Mouse (Mus musculus) ES-E14 (cell line): ENCODE data around the gene Syt6. TPM values are rescaled to one million over a fixed set of nuclear protein-coding genes. Genes with fewer than 3 reads are reported as not detected.

Experiments
- DNase-seq: peaks from one replicate; pipeline ENCODE4 v3.0.0-alpha.2; 2013; ENCODE audit warnings: low read depth, low spot score
- H3K27ac ChIP-seq: 2 replicates; pipeline ENCODE4 v1.5.1; 2012; ENCODE audit warnings: low read depth, mild to moderate bottlenecking, low read length, moderate library complexity, mixed read lengths; ENCODE audit not compliant: poor library complexity, insufficient read depth, severe bottlenecking
- H3K36me3 ChIP-seq: 2 replicates; pipeline ENCODE4 v1.6.1; 2012; ENCODE audit warnings: mild to moderate bottlenecking, low read length, moderate library complexity, mixed read lengths; ENCODE audit not compliant: control insufficient read depth, poor library complexity, insufficient read depth, severe bottlenecking
- H3K4me1 ChIP-seq, 2 experiments: fragments of 150-350 bp in 1 of 2; sonication (generic) in 1 of 2; 2 replicates each; pipeline ENCODE4 v1.6.1; 2012; ENCODE audit warnings: low read length in 2 of 2, mild to moderate bottlenecking in 1 of 2, mixed read lengths in 1 of 2; ENCODE audit not compliant: control insufficient read depth in 2 of 2, insufficient read depth in 2 of 2, poor library complexity in 1 of 2
- H3K4me3 ChIP-seq, 2 experiments: fragments of 150-350 bp in 1 of 2; sonication (generic) in 1 of 2; 2 replicates each; pipeline ENCODE4 v1.5.1; 2012; ENCODE audit warnings: low read length in 2 of 2, low read depth in 1 of 2, mild to moderate bottlenecking in 1 of 2, mixed read lengths in 1 of 2; ENCODE audit not compliant: insufficient read depth in 1 of 2, poor library complexity in 1 of 2, severe bottlenecking in 1 of 2
- H3K9ac ChIP-seq: 2 replicates; pipeline ENCODE4 v1.6.1; 2012; ENCODE audit warnings: low read depth, mild to moderate bottlenecking, low read length, mixed read lengths; ENCODE audit not compliant: poor library complexity, insufficient read depth, severe bottlenecking
- H3K9me3 ChIP-seq: fragments of 150-350 bp; sonication (generic); 2 replicates; pipeline ENCODE4 v1.6.1; 2012; ENCODE audit warnings: low read depth, mild to moderate bottlenecking, low read length; ENCODE audit not compliant: control insufficient read depth, insufficient read depth
- CHD2 ChIP-seq: IDR thresholded peaks from 2 replicates; pipeline ENCODE4 v1.6.1; 2014; ENCODE audit warnings: mild to moderate bottlenecking, low read depth, low read length, inconsistent platforms
- HCFC1 ChIP-seq: IDR thresholded peaks from 2 replicates; pipeline ENCODE4 v1.6.1; 2012; ENCODE audit warnings: low read length, inconsistent platforms, borderline replicate concordance; ENCODE audit not compliant: insufficient read depth
- MAFK ChIP-seq: IDR thresholded peaks from 2 replicates; pipeline ENCODE4 v1.6.1; 2014; ENCODE audit warnings: mild to moderate bottlenecking, low read depth, low read length, inconsistent platforms; ENCODE audit not compliant: insufficient read depth
- ZC3H11A ChIP-seq: IDR thresholded peaks from 2 replicates; pipeline ENCODE4 v1.6.1; 2012; ENCODE audit warnings: low read depth, mild to moderate bottlenecking, inconsistent platforms, low read length, borderline replicate concordance
- ZNF384 ChIP-seq: IDR thresholded peaks from 2 replicates; pipeline ENCODE4 v1.6.1; 2012; ENCODE audit warnings: low read depth, low read length, inconsistent platforms
- in situ Hi-C, 2 experiments: fragments of 600-800 bp; cut with MboI; formaldehyde crosslinking; loops; one replicate each; pipeline ENCODE4 v1.15.1; 2025; ENCODE audit warnings: low sequenced_read_pairs in 2 of 2, inconsistent platforms in 1 of 2; ENCODE audit not compliant: unreplicated experiment in 2 of 2
- total RNA-seq: library from RNA; depleted of rRNA; stranded (reverse); fragments of 300-350 nt; gene quantifications from 2 replicates; pipeline ENCODE4 v1.2.3, GENCODE M21; 2012; rRNA removed

The Syt6 gene
- total RNA-seq, 1 experiment: 0.22 TPM

DNA sequence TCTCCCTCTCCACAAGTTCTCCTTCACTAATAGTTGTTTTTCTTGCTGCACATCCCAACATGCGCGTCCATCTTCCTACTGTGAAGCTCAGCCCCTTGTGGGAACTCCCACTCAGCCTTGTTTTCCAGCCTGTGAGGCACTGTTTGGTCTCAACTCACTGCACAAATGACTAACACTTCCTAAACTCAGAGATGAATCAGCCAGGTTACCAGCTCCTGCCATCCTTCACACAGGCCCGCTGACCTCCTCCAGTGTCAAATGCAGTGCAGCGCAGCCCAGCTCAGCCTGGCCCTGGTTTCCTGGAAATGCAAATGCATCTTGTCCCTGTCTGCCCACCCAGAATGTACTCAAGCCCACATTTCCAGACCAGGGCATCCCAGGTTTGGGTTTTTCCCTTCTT, 107.4 kb downstream of the Syt6 start:
- peaks cover 5 to 17% of the 10 kb centered on the region in 2 experiments for H3K4me1 ChIP-seq
- no peak overlapping the region for H3K9ac ChIP-seq
- H3K9me3 ChIP-seq: no peaks in the 10 kb centered on the region
- H3K36me3 ChIP-seq: no peaks in the 10 kb centered on the region
- H3K27ac ChIP-seq: no peak overlapping the region
- no peak for DNase-seq
- TF ChIP-seq HCFC1 (no peak), MAFK (no peak)
- in situ Hi-C loops: no loop called here
- no peak overlapping the region for H3K4me3 ChIP-seq

- no peak for TF ChIP-seq CHD2
- no peak for TF ChIP-seq ZC3H11A
- no peak overlapping the region for H3K9ac ChIP-seq
- H3K9me3 ChIP-seq: no peaks in the 10 kb centered on the region
- no peak for DNase-seq
- in situ Hi-C loops: no loop called here
- peak overlapping the region in 1 of 2 experiments; percentile 27; a peak in 3 of 4 replicates for H3K4me3 ChIP-seq
- no peaks in the 10 kb centered on the region for H3K36me3 ChIP-seq
- H3K4me1 ChIP-seq: peaks cover 5 to 17% of the 10 kb centered on the region in 2 experiments
- H3K27ac ChIP-seq: peak overlapping the region; percentile 27; the same call in 1 of the 2 replicates
Observed at GRCm38 (mm10) chr3:103683234-103683965, 108.4 kb downstream of the Syt6 start.

DNA sequence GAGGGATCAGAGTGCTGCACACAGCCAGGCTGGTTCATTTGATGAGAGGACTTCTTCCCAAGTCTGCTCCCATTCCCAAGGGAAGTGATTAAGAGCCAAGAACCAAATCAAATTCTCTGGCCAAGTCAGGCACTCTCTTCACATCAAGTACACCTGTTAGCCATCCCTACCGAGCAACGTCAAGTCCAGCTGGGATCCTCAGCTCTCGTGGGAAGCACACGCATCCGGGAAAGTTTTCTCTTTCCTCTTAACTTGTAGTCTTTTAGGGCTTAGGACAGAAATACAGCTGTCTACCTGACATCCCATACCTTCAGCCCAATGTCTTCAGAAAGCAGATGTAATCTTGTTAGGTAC, 108.9 kb downstream of the Syt6 start:
- Histone ChIP-seq H3K9ac (no peak overlapping the region), H3K4me1 (peaks cover 5 to 17% of the 10 kb centered on the region in 2 experiments), H3K9me3 (no peaks in the 10 kb centered on the region), H3K4me3 (peak overlapping the region in 1 of 2 experiments; percentile 27; a peak in 1 of 4 replicates), H3K27ac (no peak overlapping the region; the same call in 1 of the 2 replicates), H3K36me3 (no peaks in the 10 kb centered on the region)
- in situ Hi-C loops: no loop called here
- TF ChIP-seq ZNF384: no peak
- no peak for TF ChIP-seq MAFK
- no peak for TF ChIP-seq HCFC1
- no peak for TF ChIP-seq CHD2
- no peak for TF ChIP-seq ZC3H11A
- no peak for DNase-seq

GRCm38 (mm10) chr3:103689043-103689442, 114.0 kb downstream of the Syt6 start:
- DNase-seq: no peak
- H3K4me3 ChIP-seq: no peak overlapping the region
- in situ Hi-C loops: no loop called here
- TF ChIP-seq MAFK (no peak), CHD2 (no peak), ZNF384 (no peak), HCFC1 (no peak), ZC3H11A (no peak)
- H3K27ac ChIP-seq: no peak overlapping the region
- H3K9ac ChIP-seq: no peak overlapping the region
- peaks cover 1 to 2% of the 10 kb centered on the region in 2 experiments; a peak in 1 of 4 replicates for H3K4me1 ChIP-seq
- H3K9me3 ChIP-seq: no peaks in the 10 kb centered on the region
- no peaks in the 10 kb centered on the region for H3K36me3 ChIP-seq

- Histone ChIP-seq H3K9me3 (no peaks in the 10 kb centered on the region), H3K4me3 (no peak overlapping the region), H3K9ac (no peak overlapping the region), H3K36me3 (no peaks in the 10 kb centered on the region), H3K27ac (no peak overlapping the region), H3K4me1 (no peaks in the 10 kb centered on the region; a peak in 1 of 4 replicates)
- in situ Hi-C loops: no loop called here
- TF ChIP-seq HCFC1 (no peak), MAFK (no peak), CHD2 (no peak), ZC3H11A (no peak), ZNF384 (no peak)
- no peak for DNase-seq
Observed at GRCm38 (mm10) chr3:103690506-103690905, 115.5 kb downstream of the Syt6 start.

Other genes with a start within 250 kb of the Syt6 start
- 0.18 TPM in 1 of 2 replicates, not detected in the other for gene Atg4a-ps, start 70.8 kb downstream of the Syt6 start, total RNA-seq
- 0.79 and 1.2 TPM in 2 replicates for gene Olfml3, start 162.8 kb downstream of the Syt6 start, total RNA-seq
- not detected in 2 replicates for gene Gm10964, start 164.1 kb downstream of the Syt6 start, total RNA-seq
- 20.2 and 21.8 TPM in 2 replicates for gene Hipk1, start 216.3 kb downstream of the Syt6 start, total RNA-seq
- gene Dclre1b, start 234.2 kb downstream of the Syt6 start, total RNA-seq: 7.1 and 8.2 TPM in 2 replicates
- 10.1 and 12.8 TPM in 2 replicates for gene Ap4b1, start 234.3 kb downstream of the Syt6 start, total RNA-seq
- gene Gm43064, start 234.3 kb downstream of the Syt6 start, total RNA-seq: 0.32 and 0.76 TPM in 2 replicates